ENCODE assay signal across 17 mouse cellular contexts in the genomic region with DNA sequence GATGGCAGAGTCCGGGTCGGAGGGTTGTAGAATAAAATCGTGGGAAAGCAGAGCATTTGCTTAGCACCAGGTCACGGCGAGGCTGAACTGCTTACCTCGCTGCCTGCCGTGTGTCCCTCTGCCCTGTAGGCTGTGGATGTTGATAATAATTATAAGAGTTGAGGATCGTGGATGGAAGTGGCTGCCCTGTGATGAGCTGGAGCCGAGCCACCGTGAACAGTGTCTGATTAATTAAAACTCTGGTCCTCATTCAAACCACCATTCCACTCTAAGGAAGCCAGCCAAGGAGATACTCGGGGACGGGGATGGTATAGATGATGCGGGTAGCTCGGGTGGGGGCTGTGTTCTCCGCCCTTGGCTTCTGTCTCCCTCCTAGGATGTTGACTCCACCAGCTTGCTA.
DNase-seq lines count a peak whose midpoint lies in the region; ATAC-seq and TF ChIP-seq lines count a peak whose summit lies in the region.
"Had no signal": no experiment of that assay in that cellular context is flagged by ENCODE, and none has a peak within 500 bp of the region (broad histone marks: within the 10 kb centered on the region; RNA-seq: fewer than 3 reads in every experiment).

No protein-coding gene starts in this region.

- H3K4me1 ChIP-seq in midbrain, embryonic 14.5 days (ENCODE audit: control insufficient read depth, insufficient read depth, low read length) = 0 out of 2 replicates have a peak, but pooled peaks cover 5% of the 10 kb centered on the region
- no peaks in the 10 kb centered on the region for H3K4me1 ChIP-seq in midbrain, embryonic 11.5 days (ENCODE audit: control insufficient read depth, insufficient read depth, low read length)
- H3K4me1 ChIP-seq in forebrain, postnatal 0 days (ENCODE audit: insufficient read depth) = peaks cover 9% of the 10 kb centered on the region; the same call in 1 of the 2 replicates
- peaks cover 13% of the 10 kb centered on the region for H3K4me1 ChIP-seq in neural tube, embryonic 15.5 days
- H3K4me1 ChIP-seq in liver, postnatal 0 days (ENCODE audit: insufficient read depth) = peaks cover 3% of the 10 kb centered on the region; the same call in 1 of the 2 replicates

- peak overlapping the region; percentile 27 for H3K4me2 ChIP-seq in midbrain, embryonic 14.5 days (ENCODE audit: low read length)
- H3K4me2 ChIP-seq in midbrain, embryonic 11.5 days = no peak overlapping the region
- H3K4me2 ChIP-seq in forebrain, postnatal 0 days (ENCODE audit: low read depth) = peak overlapping the region; percentile 39
- peak overlapping the region; percentile 7 for H3K4me2 ChIP-seq in neural tube, embryonic 15.5 days
- no peak overlapping the region for H3K4me2 ChIP-seq in liver, postnatal 0 days (ENCODE audit: low read depth, low read length)
- H3K4me2 ChIP-seq: heart, embryonic 15.5 days had no signal

- no peak for ATAC-seq in midbrain, embryonic 14.5 days (ENCODE audit: low FRiP score, low TSS enrichment)
- no peak for ATAC-seq in midbrain, embryonic 11.5 days (ENCODE audit: low FRiP score)
- no peak; the same call in 1 of the 2 replicates for ATAC-seq in forebrain, postnatal 0 days
- ATAC-seq in neural tube, embryonic 15.5 days (ENCODE audit: low FRiP score) = no peak
- no peak for ATAC-seq in liver, postnatal 0 days
- ATAC-seq: Patski had no signal

- no peak for TF ChIP-seq EP300 in liver, postnatal 0 days (IDR thresholded peaks at IDR 0.05; ENCODE audit: low read depth)

- H3K9ac ChIP-seq in midbrain, embryonic 14.5 days (replicated peaks; ENCODE audit: low read length) = no peak overlapping the region
- no peak overlapping the region for H3K9ac ChIP-seq in midbrain, embryonic 11.5 days (ENCODE audit: low read length)
- peak overlapping the region; percentile 35; the same call in 1 of the 2 replicates for H3K9ac ChIP-seq in forebrain, postnatal 0 days
- H3K9ac ChIP-seq in neural tube, embryonic 15.5 days (replicated peaks) = no peak overlapping the region
- no peak overlapping the region for H3K9ac ChIP-seq in liver, postnatal 0 days (replicated peaks)
- H3K9ac ChIP-seq: heart, embryonic 15.5 days had no signal

- no peaks in the 10 kb centered on the region for H3K36me3 ChIP-seq in midbrain, embryonic 14.5 days (ENCODE audit: control insufficient read depth, insufficient read depth, low read length)
- H3K36me3 ChIP-seq in midbrain, embryonic 11.5 days (ENCODE audit: control insufficient read depth, insufficient read depth, low read length) = no peaks in the 10 kb centered on the region
- H3K36me3 ChIP-seq in forebrain, postnatal 0 days (ENCODE audit: insufficient read depth) = no peaks in the 10 kb centered on the region
- H3K36me3 ChIP-seq in neural tube, embryonic 15.5 days = no peaks in the 10 kb centered on the region
- no peaks in the 10 kb centered on the region for H3K36me3 ChIP-seq in liver, postnatal 0 days (replicated peaks; ENCODE audit: insufficient read depth, low read length)
- H3K36me3 ChIP-seq: heart, embryonic 15.5 days had no signal

- peak; percentile 80 for DNase-seq in heart, adult 11 months
- DNase-seq in heart, postnatal 36 days = no peak
- DNase-seq in midbrain, embryonic 14.5 days = peak; percentile 49
- DNase-seq in midbrain, embryonic 11.5 days (ENCODE audit: low spot score, missing footprints) = no peak
- peak; percentile 22 for DNase-seq in forebrain, postnatal 0 days
- DNase-seq in liver, postnatal 0 days = no peak
- DNase-seq: adrenal gland, adult 8-10 months; gastrocnemius, postnatal 14 days; kidney, adult 11 months; layer of hippocampus, postnatal 36 days; liver; lung, postnatal 10 days; thymus, postnatal 36 days had no signal

- H3K27ac ChIP-seq in midbrain, embryonic 14.5 days (replicated peaks; ENCODE audit: low read depth, low read length) = peak overlapping the region; percentile 60; the same call in 1 of the 2 replicates
- H3K27ac ChIP-seq in midbrain, embryonic 11.5 days (ENCODE audit: low read depth, low read length) = no peak overlapping the region
- H3K27ac ChIP-seq in forebrain, postnatal 0 days (ENCODE audit: low read depth, low read length) = 0 out of 2 replicates have a peak overlapping the region, but pooled peaks have one; percentile 29
- peak overlapping the region; percentile 7; the same call in 1 of the 2 replicates for H3K27ac ChIP-seq in neural tube, embryonic 15.5 days (replicated peaks)
- no peak overlapping the region for H3K27ac ChIP-seq in liver, postnatal 0 days (ENCODE audit: low read depth)
- H3K27ac ChIP-seq: heart, embryonic 15.5 days; kidney, postnatal 0 days had no signal

- H3K9me3 ChIP-seq in midbrain, embryonic 14.5 days (ENCODE audit: control insufficient read depth, low read length) = no peaks in the 10 kb centered on the region
- H3K9me3 ChIP-seq in midbrain, embryonic 11.5 days (ENCODE audit: control insufficient read depth, low read length) = no peaks in the 10 kb centered on the region
- no peaks in the 10 kb centered on the region for H3K9me3 ChIP-seq in forebrain, postnatal 0 days (ENCODE audit: low read length)
- no peaks in the 10 kb centered on the region for H3K9me3 ChIP-seq in neural tube, embryonic 15.5 days (replicated peaks)
- H3K9me3 ChIP-seq in liver, postnatal 0 days (ENCODE audit: low read length) = no peaks in the 10 kb centered on the region
- H3K9me3 ChIP-seq: heart, embryonic 15.5 days had no signal

- H3K4me3 ChIP-seq in midbrain, embryonic 14.5 days (replicated peaks; ENCODE audit: low read depth, low read length) = no peak overlapping the region
- H3K4me3 ChIP-seq in midbrain, embryonic 11.5 days (ENCODE audit: low read depth, low read length) = no peak overlapping the region
- peak overlapping the region; percentile 18 for H3K4me3 ChIP-seq in forebrain, postnatal 0 days (ENCODE audit: low read depth, low read length)
- H3K4me3 ChIP-seq in neural tube, embryonic 15.5 days (replicated peaks) = no peak overlapping the region
- H3K4me3 ChIP-seq in liver, postnatal 0 days (ENCODE audit: low read depth, low read length) = no peak overlapping the region
- H3K4me3 ChIP-seq: heart, embryonic 15.5 days had no signal

- H3K27me3 ChIP-seq in midbrain, embryonic 14.5 days (ENCODE audit: control insufficient read depth, insufficient read depth, low read length) = no peaks in the 10 kb centered on the region
- no peaks in the 10 kb centered on the region for H3K27me3 ChIP-seq in midbrain, embryonic 11.5 days (ENCODE audit: control insufficient read depth, insufficient read depth, low read length)
- H3K27me3 ChIP-seq in forebrain, postnatal 0 days (ENCODE audit: insufficient read depth, low read length) = no peaks in the 10 kb centered on the region
- no peaks in the 10 kb centered on the region for H3K27me3 ChIP-seq in neural tube, embryonic 15.5 days (replicated peaks)
- H3K27me3 ChIP-seq in liver, postnatal 0 days (ENCODE audit: insufficient read depth, low read length) = no peaks in the 10 kb centered on the region
- H3K27me3 ChIP-seq: heart, embryonic 15.5 days; Patski had no signal

- intact Hi-C loops in heart, postnatal 36 days (cut with DNase I) = no loop called here

- 56% methylated on average over 15 of the region's 15 CpGs for WGBS in midbrain, embryonic 14.5 days
- 85% methylated on average over 15 of the region's 15 CpGs for WGBS in midbrain, embryonic 11.5 days
- 30% methylated on average over 15 of the region's 15 CpGs for WGBS in forebrain, postnatal 0 days
- WGBS in neural tube, embryonic 15.5 days = 54% methylated on average over 15 of the region's 15 CpGs
- WGBS in liver, postnatal 0 days (ENCODE audit: insufficient replicate concordance) = 85% methylated on average over 15 of the region's 15 CpGs

- no peak for TF ChIP-seq CTCF in forebrain, postnatal 0 days (IDR thresholded peaks at IDR 0.05; ENCODE audit: low read depth)
- TF ChIP-seq CTCF in liver, postnatal 0 days (IDR thresholded peaks at IDR 0.05; ENCODE audit: low read depth) = no peak

Comparison
In these comparisons a context has a peak if more than half of its experiments do, and no peak if none do; other contexts are left out.
1. DNase-seq: peak in heart, adult 11 months (single experiment), midbrain, embryonic 14.5 days (single experiment) and forebrain, postnatal 0 days (single experiment); none in heart, postnatal 36 days (0 of 2), midbrain, embryonic 11.5 days (single experiment) and liver, postnatal 0 days (single experiment).
2. H3K27ac ChIP-seq: peak in midbrain, embryonic 14.5 days (single experiment), forebrain, postnatal 0 days (single experiment) and neural tube, embryonic 15.5 days (single experiment); none in midbrain, embryonic 11.5 days (single experiment) and liver, postnatal 0 days (single experiment).
3. H3K4me2 ChIP-seq: peak in midbrain, embryonic 14.5 days (single experiment), forebrain, postnatal 0 days (single experiment) and neural tube, embryonic 15.5 days (single experiment); none in midbrain, embryonic 11.5 days (single experiment) and liver, postnatal 0 days (single experiment).